Mouse (Mus musculus) MEL (cell line): ENCODE measurements around the gene Sigmar1.

Experiments
- CTCF ChIP-seq, 3 experiments: IDR thresholded peaks in 2 of 3; conservative IDR thresholded peaks in 1 of 3; 2 replicates each; pipeline ENCODE4 v1.5.1; 2011 to 2012; ENCODE audit warnings: low read length in 3 of 3, low read depth in 2 of 3, mild to moderate bottlenecking in 2 of 3, improper control_type of control experiment in 1 of 3, inconsistent platforms in 1 of 3, mixed read lengths in 1 of 3, moderate library complexity in 1 of 3; ENCODE audit not compliant: control insufficient read depth in 1 of 3, insufficient read depth in 1 of 3, poor library complexity in 1 of 3, severe bottlenecking in 1 of 3
- ELF1 ChIP-seq: IDR thresholded peaks from 2 replicates; pipeline ENCODE4 v1.6.1; 2014; ENCODE audit warnings: low read depth, mild to moderate bottlenecking, inconsistent platforms, low read length, improper control_type of control experiment, moderate library complexity
- JUND ChIP-seq: IDR thresholded peaks from 2 replicates; pipeline ENCODE4 v1.6.1; 2011; ENCODE audit warnings: low read depth, mild to moderate bottlenecking, improper control_type of control experiment, low read length
- MAFK ChIP-seq: IDR thresholded peaks from 2 replicates; pipeline ENCODE4 v1.6.1; 2011; ENCODE audit warnings: low read depth, mild to moderate bottlenecking, low read length, improper control_type of control experiment, borderline replicate concordance
- MAX ChIP-seq: IDR thresholded peaks from 2 replicates; pipeline ENCODE4 v1.6.1; 2011; ENCODE audit warnings: low read length, improper control_type of control experiment
- MEF2A ChIP-seq: IDR thresholded peaks from 2 replicates; pipeline ENCODE4 v1.6.1; 2014; ENCODE audit warnings: low read depth, mild to moderate bottlenecking, inconsistent platforms, low read length, improper control_type of control experiment; ENCODE audit not compliant: poor library complexity, insufficient replicate concordance, severe bottlenecking; ENCODE audit errors: extremely low read depth
- POLR2AphosphoS2 ChIP-seq: IDR thresholded peaks from 2 replicates; pipeline ENCODE4 v1.6.1; 2011; ENCODE audit warnings: low read length, improper control_type of control experiment
- TAL1 ChIP-seq: IDR thresholded peaks from 2 replicates; pipeline ENCODE4 v1.6.1; 2012; ENCODE audit warnings: mild to moderate bottlenecking, inconsistent platforms, low read length, moderate library complexity, mixed read lengths
- UBTF ChIP-seq: IDR thresholded peaks from 2 replicates; pipeline ENCODE4 v1.6.1; 2012; ENCODE audit warnings: low read depth, mild to moderate bottlenecking, inconsistent platforms, low read length, improper control_type of control experiment, moderate library complexity, borderline replicate concordance; ENCODE audit not compliant: insufficient read depth
- USF2 ChIP-seq, 2 experiments: IDR thresholded peaks; 2 replicates each; pipeline ENCODE4 v1.6.1; 2011 to 2012; ENCODE audit warnings: improper control_type of control experiment in 2 of 2, low read length in 2 of 2, borderline replicate concordance in 1 of 2, inconsistent platforms in 1 of 2, low read depth in 1 of 2, mild to moderate bottlenecking in 1 of 2; ENCODE audit not compliant: insufficient read depth in 1 of 2

GRCm38 (mm10) chr4:41714276-41714675, 41.7 kb downstream of the Sigmar1 start:
- no peak for TF ChIP-seq USF2 (IDR thresholded peaks at IDR 0.05; ENCODE audit: borderline replicate concordance in 1 of 2, insufficient read depth in 1 of 2, low read depth in 1 of 2, low read length in 2 of 2)
- TF ChIP-seq CTCF (IDR thresholded peaks at IDR 0.05 in 2 of 3, conservative IDR thresholded peaks at IDR 0.05 in 1 of 3; ENCODE audit: control insufficient read depth in 1 of 3, insufficient read depth in 1 of 3, low read depth in 2 of 3, low read length in 3 of 3, poor library complexity in 1 of 3, severe bottlenecking in 1 of 3): peak; percentile 79 to 84 (median 81)
- TF ChIP-seq POLR2AphosphoS2: no peak
- TF ChIP-seq MAX: no peak
- TF ChIP-seq TAL1: no peak
- no peak for TF ChIP-seq ELF1
- TF ChIP-seq MEF2A: no peak
- no peak for TF ChIP-seq JUND
- no peak for TF ChIP-seq UBTF
- no peak for TF ChIP-seq MAFK
